Mouse (Mus musculus) kidney, postnatal 0 days (tissue): ENCODE measurements around the gene P2rx4. TPM values are rescaled to one million over a fixed set of nuclear protein-coding genes. Genes with fewer than 3 reads are reported as not detected.

Source experiments
- ATAC-seq: fragments of 200-750 bp; cut with Nextera tagmentation; replicated peaks from 2 replicates; pipeline ENCODE4 v1.8.0; 2017; ENCODE audit warnings: low read depth, moderate number of reproducible peaks, moderate TSS enrichment, moderate library complexity; ENCODE audit not compliant: low FRiP score
- DNase-seq: peaks from one replicate; pipeline ENCODE4 v3.0.0-alpha.2; 2016; ENCODE audit warnings: low spot score
- H3K27ac ChIP-seq: fragments of 300-500 bp; sonication (generic); 2 replicates; pipeline ENCODE4 v1.5.1; 2014; ENCODE audit warnings: mild to moderate bottlenecking
- H3K27me3 ChIP-seq: fragments of 300-500 bp; sonication (generic); 2 replicates; pipeline ENCODE4 v1.6.1; 2014; ENCODE audit warnings: low read length, mixed read lengths; ENCODE audit not compliant: insufficient read depth
- H3K36me3 ChIP-seq: fragments of 300-500 bp; sonication (generic); 2 replicates; pipeline ENCODE4 v1.6.1; 2014; ENCODE audit warnings: low read length, mixed read lengths; ENCODE audit not compliant: insufficient read depth
- H3K4me1 ChIP-seq: fragments of 300-500 bp; sonication (generic); replicated peaks from 2 replicates; pipeline ENCODE4 v1.6.1; 2014; ENCODE audit warnings: antibody characterized with exemption, low read length, mixed read lengths; ENCODE audit not compliant: insufficient read depth
- H3K4me2 ChIP-seq: fragments of 300-500 bp; sonication (generic); 2 replicates; pipeline ENCODE4 v1.6.1; 2014; ENCODE audit warnings: mild to moderate bottlenecking, low read length, moderate library complexity, mixed read lengths
- H3K4me3 ChIP-seq: fragments of 300-500 bp; sonication (generic); replicated peaks from 2 replicates; pipeline ENCODE4 v1.5.1; 2014; ENCODE audit warnings: low read depth, low read length
- H3K9ac ChIP-seq: fragments of 300-500 bp; sonication (generic); 2 replicates; pipeline ENCODE4 v1.6.1; 2014; ENCODE audit warnings: low read depth, low read length
- H3K9me3 ChIP-seq: fragments of 300-500 bp; sonication (generic); replicated peaks from 2 replicates; pipeline ENCODE4 v1.6.1; 2016; ENCODE audit warnings: low read length, inconsistent platforms, mixed read lengths
- CTCF ChIP-seq: IDR thresholded peaks from 2 replicates; pipeline ENCODE4 v1.5.1; 2016; ENCODE audit warnings: antibody characterized with exemption, low read depth, mild to moderate bottlenecking, moderate library complexity
- WGBS: fragments of 180-500 bp; shearing (Covaris S2); extraction: QIAGEN DNeasy Blood & Tissue Kit; methylation state at CpG from one replicate; pipeline ENCODE4 v1.1.7; 2014; 5-methylcytosine and 5-hydroxymethylcytosine counted together
- microRNA-seq: library from miRNA; unstranded; fragments of <30 nt; microRNA quantifications from one replicate; pipeline ENCODE4, GENCODE M21; 2016
- polyA plus RNA-seq: library from polyadenylated mRNA; unstranded; fragments of >200 nt; fragmentation: Nextera tagmentation; extraction: Ambion mirVana; gene quantifications from 2 replicates; pipeline ENCODE4 v1.2.1, GENCODE M21; 2015

Gene P2rx4
- polyA plus RNA-seq, 1 experiment from 2014 or later = 33.7 TPM

- H3K9me3 ChIP-seq = no peaks in the 10 kb centered on the region
- peak overlapping the region; percentile 94 for H3K4me2 ChIP-seq
- TF ChIP-seq CTCF = no peak
- H3K27ac ChIP-seq = peak overlapping the region; percentile 80
- ATAC-seq (peak; percentile 45), DNase-seq (no peak)
- peak overlapping the region; percentile 82 for H3K4me3 ChIP-seq
- H3K9ac ChIP-seq = peak overlapping the region; percentile 85
- 0 out of 2 replicates have a peak, but pooled peaks cover 4% of the 10 kb centered on the region for H3K4me1 ChIP-seq
- H3K36me3 ChIP-seq = no peaks in the 10 kb centered on the region
- no peaks in the 10 kb centered on the region for H3K27me3 ChIP-seq
- WGBS = 2% methylated on average over 39 of the region's 55 CpGs
Observed at GRCm38 (mm10) chr5:122778231-122779226, 71.2 kb downstream of the P2rx4 start.

Small RNAs within 50 kb of the gene (microRNA-seq; reads per million reads assigned to microRNA genes)
- gene Mir8115 = not detected

Other genes with a start within 250 kb of the P2rx4 start
- gene Atp2a2, start 205.3 kb upstream of the P2rx4 start, polyA plus RNA-seq = 37.8 and 38.5 TPM in 2 replicates
- 37.1 and 39.1 TPM in 2 replicates for gene Ift81, start 93.0 kb upstream of the P2rx4 start, polyA plus RNA-seq
- 1.4 and 2.3 TPM in 2 replicates for gene P2rx7, start 63.6 kb upstream of the P2rx4 start, polyA plus RNA-seq
- gene Camkk2, start 71.9 kb downstream of the P2rx4 start, polyA plus RNA-seq = 38.9 and 43.1 TPM in 2 replicates
- 258 and 302 TPM in 2 replicates for gene Anapc5, start 113.8 kb downstream of the P2rx4 start, polyA plus RNA-seq
- gene Rnf34, start 142.5 kb downstream of the P2rx4 start, polyA plus RNA-seq = 33.3 and 33.9 TPM in 2 replicates